Mouse (Mus musculus) megakaryocyte, embryonic 14.5 days (primary cell): ENCODE measurements around the gene Eml6.

ENCODE experiments used
- FLI1 ChIP-seq: IDR thresholded peaks from 2 replicates; pipeline ENCODE4 v1.6.1; 2012; ENCODE audit warnings: low read length, inconsistent platforms, mixed read lengths
- GATA1 ChIP-seq: IDR thresholded peaks from 3 replicates; pipeline ENCODE4 v1.6.1; 2012; ENCODE audit warnings: mixed read lengths, low read length, inconsistent platforms, borderline replicate concordance

DNA sequence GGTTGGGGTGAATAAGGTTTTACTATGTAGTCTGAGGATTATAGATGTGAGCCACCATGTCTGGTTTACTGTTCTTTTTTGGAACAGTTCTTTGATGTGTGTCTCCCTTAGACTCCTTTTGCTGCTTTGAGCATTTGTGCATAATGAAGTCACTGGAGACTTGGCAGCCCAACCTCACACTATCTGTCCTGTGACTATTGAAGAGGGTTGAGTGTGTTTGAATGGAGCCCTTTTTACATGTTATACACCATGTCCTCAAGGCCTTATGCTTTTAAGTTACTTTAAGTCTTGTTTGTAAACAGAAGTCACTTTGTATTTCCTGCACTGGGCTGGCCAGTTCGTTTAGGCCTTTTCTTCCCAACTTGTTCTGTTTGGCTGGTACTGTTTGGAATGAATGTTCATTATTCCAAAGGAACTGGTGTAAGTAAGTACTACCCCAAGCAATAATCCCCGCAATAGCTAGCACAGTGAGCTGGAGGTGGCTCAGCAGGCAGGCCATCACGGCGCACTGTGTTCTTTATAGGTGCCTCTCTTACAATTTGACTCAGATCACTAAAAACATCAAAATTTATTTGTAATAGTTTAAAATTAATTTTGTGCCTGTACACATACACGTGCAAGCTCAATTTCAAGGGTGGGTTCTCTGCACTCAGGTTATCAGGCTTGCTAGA lies 280.9 kb downstream of the Eml6 start:
- TF ChIP-seq FLI1 (no peak), GATA1 (no peak)
